Mouse (Mus musculus) mouse trophoblast stem cell (cell line): ENCODE results near the gene Cped1.

Source experiments
- in situ Hi-C, 2 experiments: fragments of 300-500 bp; cut with MseI, MboI; formaldehyde crosslinking; loops; 2 replicates in 1 of 2; 3 replicates in 1 of 2; pipeline ENCODE4 v1.15.1; 2025

Gene Cped1

DNA sequence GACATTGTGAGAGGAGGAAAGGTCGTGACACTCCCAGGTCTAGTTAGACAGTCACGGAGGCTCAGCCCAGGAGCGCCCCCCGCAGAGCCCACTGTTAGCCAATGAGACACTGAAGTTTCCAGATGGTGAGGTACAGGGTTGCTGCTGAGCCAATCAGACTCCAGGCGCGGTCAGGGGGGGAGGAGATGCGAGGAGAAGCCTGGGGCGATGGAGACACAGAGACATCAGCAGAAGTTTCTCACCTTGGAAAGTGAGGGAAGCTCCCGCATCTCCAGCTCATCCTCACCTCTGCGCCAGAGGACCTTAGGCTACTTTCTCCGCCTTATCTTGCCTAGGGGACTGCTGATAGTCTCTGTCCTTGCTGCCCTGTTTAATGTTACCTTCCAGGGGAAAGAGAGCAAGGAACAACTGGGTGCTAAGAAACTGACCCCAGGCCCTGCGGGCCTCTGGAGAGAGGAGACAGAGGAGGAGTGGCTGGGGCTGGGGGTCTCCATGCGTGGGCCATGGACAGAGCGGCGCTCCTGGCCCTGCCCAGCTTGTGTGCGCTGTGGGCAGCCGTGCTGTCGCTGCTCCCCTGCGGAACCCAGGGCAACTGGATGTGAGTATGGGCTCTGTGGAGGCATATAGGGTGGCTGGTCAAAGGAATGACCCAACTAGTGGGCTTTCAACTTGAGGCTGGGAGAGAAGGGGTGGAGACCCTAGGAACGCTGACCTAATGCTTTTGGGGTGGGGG, 302.5 kb downstream of the Cped1 start, which contains the start of gene Wnt16:
Wnt16 (plus strand) TSS at position 224 of the 733 bp plus-strand sequence.
- in situ Hi-C loops, result loop anchor here in 1 of 2 experiments (25.0 kb wide), 1 partner anchor 176 kb away; no protein-coding TSS in a partner anchor

DNA sequence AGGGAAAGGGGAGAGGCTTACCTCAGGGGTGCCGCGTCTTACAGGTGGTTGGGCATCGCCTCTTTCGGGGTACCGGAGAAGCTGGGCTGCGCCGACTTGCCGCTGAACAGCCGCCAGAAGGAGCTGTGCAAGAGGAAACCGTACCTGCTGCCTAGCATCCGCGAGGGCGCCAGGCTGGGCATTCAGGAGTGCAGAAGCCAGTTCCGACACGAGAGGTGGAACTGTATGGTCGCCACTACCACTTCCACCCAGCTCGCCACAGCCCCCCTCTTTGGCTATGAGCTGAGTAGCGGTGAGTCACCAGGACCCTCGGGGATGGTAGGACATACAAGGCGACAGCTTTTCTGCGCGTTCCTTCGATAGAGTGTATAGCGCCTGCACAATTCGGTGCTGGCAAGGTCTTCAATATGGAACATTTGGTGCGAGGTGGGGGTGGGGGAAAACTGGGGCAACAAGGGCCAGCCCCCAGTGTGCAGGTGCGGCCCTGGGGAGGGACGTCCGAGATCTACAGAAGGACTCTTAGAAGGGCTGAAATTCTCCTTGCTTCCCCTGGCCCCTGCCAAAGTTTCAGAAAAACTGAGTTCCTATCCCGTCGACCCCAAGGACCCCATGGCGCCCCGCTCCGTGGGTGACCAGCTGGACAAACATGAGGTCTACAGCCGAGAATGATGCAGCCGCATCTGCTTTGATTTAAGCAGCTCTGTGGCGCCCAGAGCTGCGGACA, 303.2 kb downstream of the Cped1 start:
- in situ Hi-C loops, result loop anchor here in 1 of 2 experiments (25.0 kb wide), 1 partner anchor 177 kb away; no protein-coding TSS in a partner anchor

DNA sequence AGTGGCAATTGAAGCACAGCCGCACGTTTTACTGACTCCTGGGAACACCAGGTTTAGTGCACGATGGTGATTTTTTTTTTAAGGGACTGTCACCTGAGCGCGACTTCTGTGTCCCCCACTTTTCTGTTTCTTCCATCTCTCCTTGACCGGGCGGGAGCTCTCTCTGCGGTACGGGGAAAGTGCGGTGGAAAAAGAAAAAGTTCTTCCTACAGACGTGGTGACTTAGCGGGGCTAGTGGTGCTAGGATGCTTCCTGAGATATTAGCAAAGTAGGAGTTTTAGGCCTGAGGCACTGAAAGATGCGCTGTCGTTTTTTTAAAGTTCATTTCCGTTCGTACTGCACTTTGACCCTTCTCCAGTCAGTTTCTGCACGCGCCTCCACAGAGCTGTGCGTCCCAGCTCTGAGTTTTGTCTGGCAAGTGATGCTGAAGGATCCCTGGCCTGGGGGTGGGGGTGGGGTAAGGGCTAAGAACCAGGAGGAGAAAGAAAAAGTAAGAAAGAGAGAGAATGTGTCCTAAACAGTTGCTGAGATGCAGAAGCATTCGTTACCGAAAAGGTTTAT, 303.8 kb downstream of the Cped1 start:
- in situ Hi-C loops, result loop anchor here in 1 of 2 experiments (25.0 kb wide), 1 partner anchor 177 kb away; no protein-coding TSS in a partner anchor

DNA sequence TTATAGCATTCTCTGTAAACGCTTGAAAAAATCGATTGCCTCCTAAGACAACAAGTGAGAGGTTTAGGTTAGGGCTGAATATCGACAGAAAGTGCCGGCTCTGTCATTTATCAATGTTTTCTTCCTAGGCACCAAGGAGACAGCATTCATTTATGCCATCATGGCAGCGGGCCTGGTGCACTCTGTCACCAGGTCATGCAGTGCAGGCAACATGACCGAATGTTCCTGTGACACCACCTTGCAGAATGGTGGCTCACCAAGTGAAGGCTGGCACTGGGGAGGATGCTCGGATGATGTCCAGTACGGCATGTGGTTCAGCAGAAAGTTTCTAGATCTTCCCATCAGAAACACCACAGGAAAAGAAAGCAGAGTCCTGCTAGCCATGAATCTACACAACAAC, 305.1 kb downstream of the Cped1 start:
- in situ Hi-C loops, result loop anchor here in 1 of 2 experiments (25.0 kb wide), 1 partner anchor 178 kb away; no protein-coding TSS in a partner anchor

DNA sequence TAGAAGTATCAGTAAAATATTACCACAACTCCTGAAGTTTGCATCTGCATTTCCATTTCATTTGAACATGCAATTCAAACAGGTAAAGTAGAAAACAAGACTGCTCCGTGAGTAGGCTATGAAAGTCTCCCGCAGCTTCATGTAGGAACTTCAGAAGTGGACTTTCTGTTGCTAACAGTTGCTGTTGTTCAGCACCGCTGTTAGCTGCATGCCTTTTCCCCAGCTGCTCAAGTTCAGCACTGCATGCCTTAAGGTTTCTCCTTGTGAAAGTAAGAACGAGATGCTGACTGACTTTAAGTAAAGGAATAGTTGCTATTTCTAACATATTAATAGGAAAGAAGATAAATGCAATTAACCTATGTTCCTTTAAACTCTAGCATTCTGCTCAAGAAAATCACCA, 306.3 kb downstream of the Cped1 start:
- in situ Hi-C loops, result loop anchor here in 1 of 2 experiments (25.0 kb wide), 1 partner anchor 180 kb away; no protein-coding TSS in a partner anchor

DNA sequence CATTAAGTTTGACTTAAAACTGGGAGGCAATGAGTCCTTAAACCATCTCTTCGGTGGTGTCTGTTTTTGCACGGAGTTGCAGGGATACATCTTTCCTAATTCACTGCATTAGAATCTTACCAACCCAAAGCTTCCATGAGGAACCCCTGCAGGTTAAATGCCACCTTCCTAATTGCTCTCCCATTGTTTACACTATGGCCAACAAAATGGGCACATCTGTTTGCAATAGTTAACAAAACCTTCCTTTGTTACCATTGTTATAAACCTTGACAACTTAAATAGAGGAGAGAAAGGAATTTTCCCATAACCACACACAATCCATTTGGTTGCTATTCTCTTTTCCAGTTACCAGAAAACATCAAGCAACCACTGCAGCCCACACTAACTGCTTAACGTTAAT, 308.2 kb downstream of the Cped1 start:
- in situ Hi-C loops, result loop anchor here in 1 of 2 experiments (25.0 kb wide), 1 partner anchor 182 kb away; no protein-coding TSS in a partner anchor

DNA sequence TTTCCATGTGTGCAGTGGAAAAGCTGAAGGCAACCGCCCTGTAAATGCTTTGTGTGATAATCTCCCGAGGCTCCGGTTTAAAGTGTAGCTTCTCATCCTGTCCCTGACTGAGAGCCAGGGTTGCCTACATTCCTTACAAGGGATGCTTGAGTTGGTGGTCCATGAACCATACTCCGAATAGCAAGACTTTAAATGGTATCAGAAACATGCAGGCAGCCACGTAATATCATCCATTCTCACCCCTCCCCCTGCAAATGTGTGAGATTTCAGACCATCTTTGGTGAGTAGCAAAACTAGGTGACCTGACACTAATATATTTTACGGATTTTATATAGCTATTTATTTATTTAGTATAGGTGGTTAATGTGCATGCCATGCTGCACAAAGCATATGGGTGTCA, 311.3 kb downstream of the Cped1 start:
- in situ Hi-C loops, result loop anchor here in 1 of 2 experiments (25.0 kb wide), 1 partner anchor 185 kb away; no protein-coding TSS in a partner anchor

DNA sequence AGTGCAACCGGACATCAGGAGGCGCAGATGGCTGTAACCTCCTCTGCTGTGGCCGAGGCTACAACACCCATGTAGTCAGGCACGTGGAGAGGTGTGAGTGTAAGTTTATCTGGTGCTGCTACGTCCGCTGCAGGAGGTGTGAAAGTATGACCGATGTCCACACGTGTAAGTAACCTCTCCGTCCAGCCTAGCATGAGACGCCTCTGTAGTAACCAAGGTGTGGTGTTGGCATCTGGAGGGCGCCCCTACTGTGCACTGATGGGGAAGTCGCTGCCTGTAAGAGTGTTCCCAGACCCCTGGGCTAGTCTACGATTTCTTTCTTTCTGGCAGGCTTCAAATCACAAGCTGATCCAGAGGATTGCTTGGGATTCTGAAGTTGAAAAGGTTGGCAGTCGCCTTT, 312.3 kb downstream of the Cped1 start:
- in situ Hi-C loops, result loop anchor here in 1 of 2 experiments (25.0 kb wide), 1 partner anchor 186 kb away; no protein-coding TSS in a partner anchor
